Mouse (Mus musculus) left cerebral cortex, adult 2 months (tissue): ENCODE measurements around the gene Crcp. TPM values are rescaled to one million over a fixed set of nuclear protein-coding genes. Genes with fewer than 3 reads are reported as not detected.
A peak's percentile ranks its signal among the peaks of the same experiment; 100 is the strongest.

Experiments
- DNase-seq, 2 experiments: peaks; one replicate each; pipeline ENCODE4 v3.0.0; 2021 to 2022; ENCODE audit warnings: low spot score in 2 of 2, mixed read lengths in 1 of 2; ENCODE audit errors: extremely low spot score in 1 of 2
- H3K27ac ChIP-seq: fragments of 200-600 bp; 2 replicates; pipeline ENCODE4 v1.8.1; 2022
- H3K4me3 ChIP-seq: fragments of 200-600 bp; 2 replicates; pipeline ENCODE4 v1.8.1; 2022
- CTCF ChIP-seq: fragments of 200-600 bp; IDR thresholded peaks from 2 replicates; pipeline ENCODE4 v1.8.1; 2022; ENCODE audit warnings: antibody characterized with exemption, mild to moderate bottlenecking, moderate library complexity
- intact Hi-C: fragments of 180-260 bp; cut with DNase I; formaldehyde crosslinking; loops from one replicate; pipeline ENCODE4 v1.15.1; 2025
- total RNA-seq, 2 experiments: library from RNA; stranded (reverse); gene quantifications; 2 replicates each; pipeline ENCODE4 v1.2.3; 2021

Gene Crcp
- total RNA-seq, 2 experiments from 2014 or later = 30.2 to 30.8 TPM

DNA sequence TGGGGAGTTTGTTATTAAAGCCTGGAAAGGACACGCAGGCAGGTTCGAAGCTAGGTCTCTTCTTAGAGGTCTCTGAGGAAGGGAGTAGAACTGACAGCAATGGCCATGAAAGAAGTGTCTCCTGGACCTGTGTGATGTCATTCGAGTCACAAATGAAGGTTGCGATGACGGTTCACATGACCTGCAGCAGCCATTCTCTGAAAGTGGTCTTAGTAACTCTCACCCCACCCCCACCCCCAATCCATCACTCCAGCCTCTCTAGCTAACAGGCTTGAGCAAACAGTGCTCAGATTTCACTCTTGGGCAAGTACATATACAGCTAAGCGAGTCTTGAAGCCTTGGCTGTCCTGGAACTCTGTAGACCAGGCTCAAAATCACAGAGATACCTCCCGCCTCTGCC lies 25.9 kb upstream of the Crcp start:
- DNase-seq = no peak
- Histone ChIP-seq H3K4me3 (peak overlapping the region; percentile 71), H3K27ac (peak overlapping the region; percentile 73)
- TF ChIP-seq CTCF = no peak
- intact Hi-C loops = no loop called here

DNA sequence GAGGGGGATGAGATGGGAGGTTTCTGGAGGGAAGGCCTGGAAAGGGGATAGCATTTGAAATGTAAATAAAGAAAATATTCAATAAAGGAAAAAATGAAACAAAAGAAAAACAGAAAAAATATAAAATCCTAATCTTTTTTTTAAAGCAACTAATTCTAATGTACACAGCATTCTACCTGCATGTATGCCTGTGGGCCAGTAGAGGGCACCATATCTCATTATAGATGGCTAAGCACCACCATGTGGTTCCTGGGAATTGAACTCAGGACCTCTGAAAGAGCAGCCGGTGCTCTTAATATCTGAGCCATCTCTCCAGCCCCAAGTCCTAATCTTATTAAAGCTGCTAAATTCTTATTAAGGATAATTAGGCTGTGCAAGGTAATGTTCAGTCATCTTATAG lies 21.7 kb upstream of the Crcp start:
- intact Hi-C loops = no loop called here
- Histone ChIP-seq H3K4me3 (no peak overlapping the region), H3K27ac (no peak overlapping the region)
- peak; percentile 66 for TF ChIP-seq CTCF
- DNase-seq = no peak

DNA sequence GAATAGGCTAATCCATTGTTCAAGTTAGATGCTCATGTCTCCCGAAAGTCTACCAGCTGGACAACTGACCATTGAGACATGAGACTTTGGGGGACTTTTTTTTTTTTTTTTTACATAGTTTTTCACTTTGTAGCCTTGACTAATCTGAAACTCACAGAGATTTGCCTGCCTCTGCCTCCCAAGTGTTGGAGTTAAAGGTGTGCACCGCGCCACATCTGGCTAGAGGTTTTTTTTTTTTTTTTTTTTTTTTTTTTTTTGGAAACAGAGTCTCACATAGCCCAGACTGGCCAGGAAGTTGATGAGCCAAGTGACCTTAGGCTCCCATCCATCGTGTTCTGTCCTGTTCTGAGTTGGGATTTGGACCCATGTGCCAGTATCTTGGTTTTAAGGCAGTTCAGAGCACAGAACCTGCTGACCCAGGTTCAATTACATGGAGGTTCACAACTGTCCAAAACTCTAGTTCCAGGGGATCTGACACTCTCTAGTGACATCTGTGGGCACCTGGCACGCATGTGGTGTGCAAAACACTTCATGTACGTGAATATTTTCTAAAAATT lies 21.0 kb upstream of the Crcp start:
- intact Hi-C loops = no loop called here
- Histone ChIP-seq H3K27ac (no peak overlapping the region), H3K4me3 (no peak overlapping the region)
- no peak for DNase-seq
- TF ChIP-seq CTCF = no peak

DNA sequence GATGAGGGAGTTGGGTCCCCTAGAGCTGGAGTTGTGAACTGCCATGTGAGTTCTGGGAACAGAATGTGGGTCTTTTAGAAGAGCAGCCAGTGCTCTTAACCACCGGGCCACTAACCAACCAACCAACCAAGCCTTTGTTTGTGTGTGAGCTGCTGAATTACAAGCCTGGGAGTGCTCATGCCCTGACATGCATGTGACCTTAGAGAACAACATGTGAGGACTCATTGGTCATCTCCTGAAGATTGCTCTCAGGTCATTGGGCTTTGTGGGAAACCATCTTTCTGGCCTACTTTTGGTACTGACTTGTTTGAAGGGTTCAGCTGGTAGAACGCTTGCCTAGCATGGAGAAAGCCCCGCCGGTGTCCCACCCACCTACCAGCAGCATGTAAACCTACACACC lies 19.3 kb upstream of the Crcp start:
- intact Hi-C loops = no loop called here
- H3K27ac ChIP-seq = no peak overlapping the region
- no peak overlapping the region for H3K4me3 ChIP-seq
- TF ChIP-seq CTCF = no peak
- no peak for DNase-seq

DNA sequence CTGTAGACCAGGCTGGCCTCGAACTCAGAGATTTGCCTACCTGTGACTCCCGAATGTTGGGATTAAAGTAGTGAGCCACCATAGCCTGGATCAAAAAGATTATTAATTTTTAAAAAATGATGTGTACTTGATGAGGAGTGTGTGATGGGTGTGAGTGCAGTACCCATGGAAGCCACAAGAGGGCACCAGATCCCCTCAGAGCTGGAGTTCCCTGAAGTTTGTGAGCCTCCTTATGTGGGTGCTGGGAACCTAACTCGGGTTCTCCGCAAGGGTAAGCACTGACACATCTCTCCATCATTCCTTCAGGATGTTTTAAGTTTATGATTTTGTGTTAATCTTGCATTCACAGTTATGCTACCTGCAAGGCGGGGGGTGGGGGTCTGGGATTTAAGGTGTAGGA lies 18.1 kb upstream of the Crcp start:
- no peak for DNase-seq
- H3K4me3 ChIP-seq = no peak overlapping the region
- intact Hi-C loops = no loop called here
- TF ChIP-seq CTCF = peak; percentile 50
- H3K27ac ChIP-seq = no peak overlapping the region

DNA sequence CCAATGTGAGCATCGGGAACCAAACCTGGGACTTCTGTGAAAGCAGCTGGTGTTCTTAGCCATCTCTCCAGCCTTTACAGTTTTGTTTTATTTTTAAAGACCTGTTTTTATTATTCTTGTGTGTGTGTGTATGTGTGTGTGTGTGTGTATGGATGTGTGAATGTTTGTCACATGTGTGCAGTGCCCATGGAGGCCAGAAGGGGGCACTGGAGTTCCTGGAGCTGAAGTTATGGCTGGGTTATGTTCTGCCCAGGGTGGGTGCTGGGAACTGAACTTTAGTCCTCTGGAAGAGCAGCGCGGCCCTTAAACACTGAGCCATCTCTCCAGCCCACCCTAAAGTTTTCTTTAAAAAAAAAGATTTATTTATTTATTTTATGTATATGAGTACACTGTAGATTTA lies 14.0 kb upstream of the Crcp start:
- no peak; the same call in 1 of the 2 replicates for TF ChIP-seq CTCF
- intact Hi-C loops = no loop called here
- DNase-seq = no peak
- no peak overlapping the region for H3K4me3 ChIP-seq
- no peak overlapping the region for H3K27ac ChIP-seq

DNA sequence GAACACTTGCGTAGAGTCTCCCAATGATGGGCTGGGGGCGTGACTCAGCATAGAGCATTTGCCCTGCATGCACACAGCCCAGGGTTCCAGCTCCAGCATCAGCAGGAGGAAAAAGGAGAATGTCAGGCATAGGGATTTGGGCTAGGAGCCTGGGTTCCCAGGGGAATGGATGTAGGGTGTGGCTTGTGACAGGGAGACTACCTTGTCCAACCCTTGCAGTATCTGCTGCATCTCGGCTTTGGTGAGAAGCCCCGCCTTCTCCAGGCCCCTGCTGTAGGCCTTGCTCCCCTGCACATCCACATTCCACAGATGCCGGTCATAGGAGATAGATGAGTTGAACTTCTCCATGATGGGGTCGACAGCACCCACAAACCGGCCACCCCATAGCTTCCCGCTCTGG lies 9.6 kb upstream of the Crcp start:
- Histone ChIP-seq H3K27ac (no peak overlapping the region), H3K4me3 (no peak overlapping the region)
- DNase-seq = no peak
- intact Hi-C loops = no loop called here
- TF ChIP-seq CTCF = no peak

DNA sequence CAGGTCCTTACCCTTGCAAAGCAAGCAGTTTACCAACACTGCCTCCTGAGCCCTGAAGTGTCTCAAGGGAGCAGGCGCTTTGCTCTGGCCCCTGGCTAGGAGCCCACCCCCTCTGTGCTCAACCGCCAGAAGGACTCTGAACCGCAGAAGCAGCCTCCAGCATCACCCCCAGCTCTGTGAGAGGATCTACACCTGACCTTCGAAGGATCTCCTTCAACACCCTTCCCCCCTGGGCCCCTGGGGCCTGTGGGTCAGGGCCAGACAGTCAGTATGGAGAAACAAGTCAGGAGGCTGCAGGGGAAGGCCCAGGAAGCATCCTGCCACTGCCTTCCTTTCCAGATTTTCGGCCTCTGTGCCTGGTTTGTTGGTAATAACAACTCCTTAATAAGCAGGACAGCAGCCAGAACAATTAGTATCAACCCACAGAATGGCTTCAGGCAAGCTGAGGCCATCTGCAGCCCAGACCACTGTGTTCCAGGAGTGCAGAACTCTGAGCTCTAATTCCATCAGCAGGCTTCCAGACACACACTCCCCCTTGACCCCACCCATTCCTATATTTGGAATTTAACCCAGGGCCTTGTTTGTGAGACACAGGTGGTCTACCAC lies 7.6 kb upstream of the Crcp start:
- Histone ChIP-seq H3K27ac (no peak overlapping the region), H3K4me3 (no peak overlapping the region)
- no peak for DNase-seq
- intact Hi-C loops = no loop called here
- no peak for TF ChIP-seq CTCF

DNA sequence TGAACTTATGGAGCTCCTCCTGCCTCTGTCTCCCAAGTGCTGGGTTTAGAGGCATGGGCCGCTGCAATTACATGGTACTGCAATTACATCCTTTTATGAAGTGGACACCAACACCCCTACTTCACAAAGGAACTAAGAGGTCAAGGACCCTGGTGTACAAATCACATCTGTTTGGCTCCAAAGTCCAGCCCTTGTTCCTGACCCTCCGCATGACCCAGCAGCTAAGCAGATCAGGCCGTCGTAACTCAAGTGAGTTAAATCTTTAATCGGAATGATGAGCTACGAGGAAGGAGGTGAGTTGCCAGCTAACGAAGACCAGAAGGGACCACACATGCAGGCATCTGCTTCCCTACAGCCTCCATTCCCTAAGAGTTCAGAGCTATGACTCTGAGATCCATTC lies 6.7 kb upstream of the Crcp start:
- H3K4me3 ChIP-seq = no peak overlapping the region
- H3K27ac ChIP-seq = no peak overlapping the region
- DNase-seq = no peak
- no peak for TF ChIP-seq CTCF
- intact Hi-C loops = no loop called here

DNA sequence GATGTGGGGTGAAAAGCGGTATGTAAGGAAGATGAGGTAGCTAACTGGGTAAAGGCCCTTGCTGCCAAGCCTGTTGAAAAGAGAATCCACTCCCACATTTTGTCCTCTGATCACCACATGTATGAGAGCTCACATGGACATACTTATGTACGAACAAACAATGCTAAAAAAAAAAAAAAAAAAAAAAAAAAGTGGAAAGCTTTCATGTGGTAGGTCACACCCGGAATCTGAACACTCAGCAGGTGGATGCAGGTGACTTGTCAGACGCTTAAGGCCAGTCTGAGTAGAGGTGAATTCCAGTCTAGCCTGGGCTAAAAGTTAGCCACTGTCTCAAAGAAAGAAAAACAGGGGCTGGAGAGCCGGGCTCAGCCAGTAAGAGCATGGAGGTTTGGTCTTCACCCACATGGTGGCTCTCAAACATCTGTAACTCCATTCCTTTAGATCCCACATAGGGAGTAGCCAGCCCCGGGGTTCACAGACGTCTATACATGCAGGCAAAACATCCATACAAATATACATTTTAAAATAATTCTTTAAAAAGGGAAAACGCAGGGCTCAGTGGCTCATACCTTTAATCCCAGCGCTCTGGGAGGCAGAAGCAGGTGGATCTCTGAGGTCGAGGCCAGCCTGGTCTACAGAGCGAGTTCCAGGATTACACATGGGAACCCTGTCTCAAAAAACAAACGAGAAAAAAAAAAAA lies 5.9 kb upstream of the Crcp start:
- intact Hi-C loops = loop anchor here (1.0 kb wide), 1 partner anchor 140 kb away; no protein-coding TSS in a partner anchor
- DNase-seq = no peak
- Histone ChIP-seq H3K4me3 (peak overlapping the region; percentile 63), H3K27ac (no peak overlapping the region)
- TF ChIP-seq CTCF = no peak

DNA sequence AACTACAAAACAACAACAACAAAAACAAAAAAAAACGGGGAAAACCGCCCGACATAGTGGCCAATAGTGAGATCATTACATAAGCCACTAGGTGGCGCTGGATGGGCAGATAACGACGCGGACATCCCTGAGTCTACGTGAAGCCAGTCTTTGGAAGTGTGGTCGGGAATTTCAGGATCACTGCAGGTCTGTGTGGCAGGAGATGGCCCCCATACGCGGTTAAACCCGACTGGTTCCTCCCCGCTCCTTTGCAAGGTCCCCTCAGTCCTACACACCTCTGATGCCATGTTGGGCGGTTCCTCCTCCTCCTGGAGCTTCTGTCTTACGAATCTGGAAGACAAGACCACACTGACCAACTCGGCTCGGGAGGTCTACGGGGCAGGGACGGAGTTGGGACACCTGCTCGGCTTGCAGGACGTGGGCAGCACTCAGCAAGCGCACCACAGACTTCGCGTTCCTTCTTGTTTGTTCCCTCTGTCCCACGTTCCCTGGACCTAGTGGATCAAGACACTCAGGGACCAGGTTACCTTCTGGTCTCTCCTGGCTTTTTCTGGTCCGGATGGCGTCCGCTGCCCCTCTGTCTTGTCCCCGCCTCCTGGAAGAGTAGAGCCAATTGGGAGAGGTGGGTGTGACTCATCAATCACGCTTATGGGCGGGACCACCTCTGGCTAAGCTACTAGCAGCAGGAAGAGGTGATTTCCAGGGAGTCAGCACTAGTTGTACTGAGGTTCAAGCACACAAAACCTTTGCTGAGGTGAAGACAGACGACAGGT lies 5.1 kb upstream of the Crcp start:
- Histone ChIP-seq H3K4me3 (peak overlapping the region; percentile 63), H3K27ac (peak overlapping the region; percentile 28; the same call in 1 of the 2 replicates)
- peak; percentile 87 for TF ChIP-seq CTCF
- peak; percentile 65 to 66 for DNase-seq
- intact Hi-C loops = loop anchor here (1.0 kb wide), 2 partner anchors 14 to 139 kb away; no protein-coding TSS in a partner anchor

DNA sequence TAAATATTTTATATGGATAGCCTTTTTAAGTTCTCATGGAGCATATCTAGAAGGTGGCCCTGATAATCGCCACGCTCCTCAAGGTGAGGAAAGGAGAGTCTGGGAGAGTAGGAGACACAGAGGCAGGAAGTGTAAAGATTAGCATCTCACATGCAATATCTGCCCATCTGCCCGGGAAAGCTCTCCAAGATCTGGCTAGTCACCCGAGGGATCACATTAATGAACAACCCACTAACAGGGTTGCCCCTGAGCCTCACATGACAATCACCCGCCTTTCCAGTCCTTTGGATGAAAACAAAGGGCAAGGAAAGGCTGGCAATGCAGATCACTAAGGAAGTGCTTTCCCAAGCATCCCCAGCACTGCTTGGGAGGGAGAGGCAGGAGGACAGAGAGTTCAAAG lies 2.0 kb upstream of the Crcp start:
- intact Hi-C loops = loop anchor here (5.0 kb wide), 1 partner anchor 115 kb away; the partner anchor contains the start of gene Kctd7
- no peak for DNase-seq
- TF ChIP-seq CTCF = no peak
- Histone ChIP-seq H3K4me3 (no peak overlapping the region), H3K27ac (no peak overlapping the region)
